Mouse (Mus musculus) liver, postnatal 0 days (tissue): Measurements from ENCODE around the gene Plekhg2. TPM values are rescaled to one million over a fixed set of nuclear protein-coding genes. Genes with fewer than 3 reads are reported as not detected.

ENCODE experiments used
- ATAC-seq: fragments of 200-750 bp; cut with Nextera tagmentation; 2 replicates; pipeline ENCODE4 v1.8.0; 2017; ENCODE audit warnings: mild to moderate bottlenecking, moderate library complexity
- DNase-seq: peaks from one replicate; pipeline ENCODE4 v3.0.0-alpha.2; 2016
- H3K27ac ChIP-seq: fragments of 300-500 bp; sonication (generic); 2 replicates; pipeline ENCODE4 v1.5.1; 2014; ENCODE audit warnings: antibody characterized with exemption, moderate library complexity, mild to moderate bottlenecking, low read depth
- H3K27me3 ChIP-seq: fragments of 300-500 bp; sonication (generic); 2 replicates; pipeline ENCODE4 v1.6.1; 2014; ENCODE audit warnings: low read length, control low read depth, mixed read lengths; ENCODE audit not compliant: insufficient read depth
- H3K36me3 ChIP-seq: fragments of 300-500 bp; sonication (generic); replicated peaks from 2 replicates; pipeline ENCODE4 v1.6.1; 2014; ENCODE audit warnings: mild to moderate bottlenecking, control low read depth, low read length, moderate library complexity, mixed read lengths; ENCODE audit not compliant: insufficient read depth
- H3K4me1 ChIP-seq: fragments of 300-500 bp; sonication (generic); 2 replicates; pipeline ENCODE4 v1.6.1; 2014; ENCODE audit warnings: antibody characterized with exemption, mild to moderate bottlenecking, control low read depth; ENCODE audit not compliant: insufficient read depth
- H3K4me2 ChIP-seq: fragments of 300-500 bp; sonication (generic); 2 replicates; pipeline ENCODE4 v1.6.1; 2014; ENCODE audit warnings: low read depth, mild to moderate bottlenecking, low read length, moderate library complexity, mixed read lengths
- H3K4me3 ChIP-seq: fragments of 300-500 bp; sonication (generic); 2 replicates; pipeline ENCODE4 v1.5.1; 2014; ENCODE audit warnings: low read depth, low read length
- H3K9ac ChIP-seq: fragments of 300-500 bp; sonication (generic); replicated peaks from 2 replicates; pipeline ENCODE4 v1.6.1; 2014; ENCODE audit warnings: mild to moderate bottlenecking, moderate library complexity
- H3K9me3 ChIP-seq: fragments of 300-500 bp; sonication (generic); 2 replicates; pipeline ENCODE4 v1.6.1; 2016; ENCODE audit warnings: mild to moderate bottlenecking, control low read depth, low read length, mixed read lengths
- CTCF ChIP-seq: sonication (generic); IDR thresholded peaks from 2 replicates; pipeline ENCODE4 v1.5.1; 2016; ENCODE audit warnings: antibody characterized with exemption, low read depth
- EP300 ChIP-seq: IDR thresholded peaks from 2 replicates; pipeline ENCODE4 v1.6.1; 2016; ENCODE audit warnings: antibody characterized with exemption, low read depth, mild to moderate bottlenecking
- WGBS: fragments of 180-500 bp; shearing (Covaris S2); extraction: QIAGEN DNeasy Blood & Tissue Kit; methylation state at CpG from one replicate; pipeline ENCODE4 v1.1.7; 2014; ENCODE audit not compliant: insufficient replicate concordance; 5-methylcytosine and 5-hydroxymethylcytosine counted together
- polyA plus RNA-seq: library from polyadenylated mRNA; unstranded; fragments of >200 nt; fragmentation: Nextera tagmentation; extraction: Ambion mirVana; gene quantifications from 2 replicates; pipeline ENCODE4 v1.2.1, GENCODE M21; 2015

Gene Plekhg2
- polyA plus RNA-seq, 1 experiment from 2014 or later, result 3.9 TPM

DNA sequence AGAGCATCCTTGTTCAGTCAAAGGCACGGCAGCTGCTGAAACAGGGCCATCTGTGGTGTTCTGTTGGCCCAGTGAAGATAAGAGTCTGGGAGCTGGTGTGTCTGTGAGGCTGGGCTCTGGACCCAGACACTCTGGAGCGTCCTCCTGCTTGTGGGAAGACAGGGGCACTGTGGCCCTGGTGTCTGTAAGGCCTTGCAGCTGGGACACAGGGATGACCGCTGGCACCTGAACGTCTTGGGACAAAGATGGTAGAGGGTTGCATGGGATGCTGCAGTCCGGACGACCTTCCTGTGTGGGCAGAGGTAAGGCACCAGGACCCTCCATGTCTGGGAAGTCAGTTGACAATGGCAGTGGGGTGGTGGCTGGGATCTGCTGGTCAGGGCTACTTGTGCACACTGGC is 12.1 kb downstream of the Plekhg2 start:
- no peaks in the 10 kb centered on the region for H3K9me3 ChIP-seq
- H3K4me1 ChIP-seq, result peaks cover 19% of the 10 kb centered on the region
- no peak for ATAC-seq
- DNase-seq, result no peak
- no peak overlapping the region for H3K4me2 ChIP-seq
- 77% methylated on average over 6 of the region's 6 CpGs for WGBS
- TF ChIP-seq CTCF (no peak), EP300 (no peak)
- no peak overlapping the region for H3K9ac ChIP-seq
- no peak overlapping the region for H3K4me3 ChIP-seq
- H3K27me3 ChIP-seq, result no peaks in the 10 kb centered on the region
- H3K36me3 ChIP-seq, result peaks cover 14% of the 10 kb centered on the region
- no peak overlapping the region for H3K27ac ChIP-seq

DNA sequence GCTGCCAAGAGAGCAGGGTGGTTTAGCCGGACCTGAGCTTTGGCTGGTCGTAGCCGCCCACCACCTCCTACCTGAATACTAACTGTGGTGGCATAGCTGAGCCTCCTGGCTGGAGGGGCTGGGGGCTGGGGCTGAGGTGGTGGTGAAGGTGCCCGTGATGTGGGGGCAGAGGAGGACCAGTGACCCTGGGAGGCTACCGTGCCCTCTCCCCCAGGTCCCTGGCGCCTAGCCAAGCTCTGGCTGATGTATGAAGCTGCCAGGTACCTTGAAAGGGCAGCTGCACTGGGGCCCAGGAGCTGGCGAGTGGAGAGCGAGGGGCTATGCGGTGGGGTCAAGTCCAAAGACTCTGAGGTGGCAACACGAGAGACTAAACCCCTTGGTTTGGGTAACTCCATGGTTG is 12.5 kb downstream of the Plekhg2 start:
- Histone ChIP-seq H3K27ac (no peak overlapping the region), H3K4me1 (peaks cover 19% of the 10 kb centered on the region), H3K4me3 (no peak overlapping the region), H3K9me3 (no peaks in the 10 kb centered on the region), H3K27me3 (no peaks in the 10 kb centered on the region), H3K36me3 (peaks cover 14% of the 10 kb centered on the region), H3K4me2 (no peak overlapping the region), H3K9ac (no peak overlapping the region)
- 80% methylated on average over 9 of the region's 10 CpGs for WGBS
- ATAC-seq, result no peak
- DNase-seq, result no peak
- TF ChIP-seq EP300 (no peak), CTCF (no peak)

DNA sequence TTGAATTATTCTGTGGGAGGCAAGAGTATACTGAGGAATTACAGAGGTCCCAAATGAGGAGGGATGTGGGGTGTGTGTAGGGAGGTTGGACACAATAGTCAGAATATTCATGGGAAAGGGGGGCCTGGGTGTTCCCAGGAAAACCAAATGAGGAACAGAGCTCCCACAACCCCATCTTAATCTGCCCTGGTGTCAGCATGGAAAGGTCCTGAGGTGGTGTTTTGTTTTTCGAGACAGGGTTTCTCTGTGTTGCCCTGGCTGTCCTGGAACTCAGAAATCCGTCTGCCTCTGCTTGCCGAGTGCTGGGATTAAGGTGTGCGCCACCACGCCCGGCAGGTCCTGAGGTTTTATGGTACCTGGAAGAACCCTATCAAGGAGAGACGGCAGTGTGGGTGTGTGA is 14.0 kb downstream of the Plekhg2 start:
- no peak overlapping the region for H3K4me3 ChIP-seq
- TF ChIP-seq CTCF, result no peak
- TF ChIP-seq EP300, result no peak
- WGBS, result 67% methylated on average over 7 of the region's 7 CpGs
- ATAC-seq (no peak), DNase-seq (no peak)
- H3K9me3 ChIP-seq, result no peaks in the 10 kb centered on the region
- peak overlapping the region; percentile 78 for H3K27ac ChIP-seq
- peaks cover 24% of the 10 kb centered on the region for H3K36me3 ChIP-seq
- no peak overlapping the region for H3K4me2 ChIP-seq
- no peaks in the 10 kb centered on the region for H3K27me3 ChIP-seq
- H3K9ac ChIP-seq, result no peak overlapping the region
- H3K4me1 ChIP-seq, result peaks cover 19% of the 10 kb centered on the region

DNA sequence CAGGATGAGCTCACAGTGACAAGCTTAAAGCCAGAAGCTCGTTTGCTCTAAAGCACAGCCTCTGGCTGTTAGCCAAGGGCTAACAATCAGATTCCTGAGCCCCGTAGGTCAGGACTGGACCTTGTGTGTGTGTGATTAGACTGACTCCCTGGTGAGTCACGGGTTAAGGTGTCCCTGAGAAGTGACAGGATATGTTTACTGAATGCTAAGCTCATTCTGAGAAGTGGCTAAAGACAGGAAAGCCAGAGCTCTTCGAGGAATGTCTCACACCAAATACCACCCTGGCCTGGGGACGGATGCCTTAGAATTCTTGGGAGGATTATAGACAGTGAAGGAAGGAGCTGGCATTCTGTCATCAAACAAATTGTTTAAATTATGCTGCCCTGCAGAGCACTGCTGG is 14.4 kb downstream of the Plekhg2 start:
- TF ChIP-seq CTCF, result no peak
- no peak; the same call in 1 of the 2 replicates for TF ChIP-seq EP300
- Histone ChIP-seq H3K9ac (0 out of 2 replicates have a peak overlapping the region, but pooled peaks have one; percentile 21), H3K9me3 (no peaks in the 10 kb centered on the region), H3K4me2 (peak overlapping the region; percentile 16; the same call in 1 of the 2 replicates), H3K27ac (peak overlapping the region; percentile 78), H3K4me3 (no peak overlapping the region), H3K36me3 (peaks cover 28% of the 10 kb centered on the region), H3K4me1 (peaks cover 19% of the 10 kb centered on the region), H3K27me3 (no peaks in the 10 kb centered on the region)
- WGBS, result 16% methylated on average over 5 of the region's 5 CpGs
- DNase-seq (no peak), ATAC-seq (peak; percentile 78)

DNA sequence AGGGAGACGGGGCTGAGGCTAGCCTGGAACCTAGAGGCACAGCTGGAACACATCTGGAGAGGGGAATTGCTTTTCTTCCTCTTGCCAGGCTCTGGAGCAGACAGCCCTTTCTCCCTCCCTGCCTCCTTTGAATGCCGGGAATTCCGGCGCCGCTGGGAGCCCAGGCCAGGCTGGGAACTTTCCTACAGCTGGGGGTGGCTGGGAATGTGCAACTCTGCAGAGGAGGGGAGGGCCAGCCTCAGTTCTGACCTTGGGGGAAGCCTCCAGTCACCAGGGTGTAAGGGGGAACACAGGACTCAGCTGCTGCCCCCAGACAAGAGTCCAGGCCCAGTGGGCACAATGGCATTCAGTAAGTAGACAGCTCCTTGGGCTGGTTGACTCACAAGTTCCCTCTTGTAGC is 15.4 kb downstream of the Plekhg2 start:
- H3K36me3 ChIP-seq, result peaks cover 29% of the 10 kb centered on the region
- H3K4me1 ChIP-seq, result peaks cover 19% of the 10 kb centered on the region
- ATAC-seq, result no peak
- H3K4me3 ChIP-seq, result no peak overlapping the region
- H3K27ac ChIP-seq, result peak overlapping the region; percentile 78
- WGBS, result 39% methylated on average over 5 of the region's 5 CpGs
- TF ChIP-seq EP300 (no peak), CTCF (no peak)
- no peaks in the 10 kb centered on the region for H3K9me3 ChIP-seq
- no peaks in the 10 kb centered on the region for H3K27me3 ChIP-seq
- no peak overlapping the region; the same call in 1 of the 2 replicates for H3K9ac ChIP-seq
- H3K4me2 ChIP-seq, result no peak overlapping the region
- no peak for DNase-seq

DNA sequence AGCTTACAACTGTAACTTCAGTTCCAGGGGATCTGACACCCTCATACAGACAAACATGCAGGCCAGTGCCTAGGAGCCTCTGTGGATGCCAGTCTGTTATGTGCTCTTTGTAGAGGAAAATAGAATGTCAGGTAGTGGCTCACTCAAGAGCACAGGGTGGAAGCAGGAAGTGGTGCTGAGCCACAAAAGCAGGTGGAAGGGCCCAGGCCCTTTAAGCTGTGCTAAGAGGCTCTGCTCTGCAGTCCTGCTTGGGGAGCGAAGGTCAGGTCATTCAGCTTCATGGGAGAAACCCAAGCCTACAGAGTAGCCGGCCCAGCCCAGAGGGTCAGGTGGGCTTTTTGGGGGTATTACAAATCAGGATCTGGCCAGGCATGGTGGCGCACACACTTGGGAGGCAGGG is 17.2 kb downstream of the Plekhg2 start:
- WGBS, result 80% methylated on average over 3 of the region's 3 CpGs
- H3K4me1 ChIP-seq, result peaks cover 23% of the 10 kb centered on the region
- peaks cover 28% of the 10 kb centered on the region for H3K36me3 ChIP-seq
- ATAC-seq (no peak), DNase-seq (no peak)
- H3K9me3 ChIP-seq, result no peaks in the 10 kb centered on the region
- H3K27ac ChIP-seq, result no peak overlapping the region
- no peak overlapping the region for H3K4me2 ChIP-seq
- no peaks in the 10 kb centered on the region for H3K27me3 ChIP-seq
- no peak overlapping the region for H3K9ac ChIP-seq
- TF ChIP-seq CTCF, result no peak
- no peak for TF ChIP-seq EP300
- no peak overlapping the region for H3K4me3 ChIP-seq

DNA sequence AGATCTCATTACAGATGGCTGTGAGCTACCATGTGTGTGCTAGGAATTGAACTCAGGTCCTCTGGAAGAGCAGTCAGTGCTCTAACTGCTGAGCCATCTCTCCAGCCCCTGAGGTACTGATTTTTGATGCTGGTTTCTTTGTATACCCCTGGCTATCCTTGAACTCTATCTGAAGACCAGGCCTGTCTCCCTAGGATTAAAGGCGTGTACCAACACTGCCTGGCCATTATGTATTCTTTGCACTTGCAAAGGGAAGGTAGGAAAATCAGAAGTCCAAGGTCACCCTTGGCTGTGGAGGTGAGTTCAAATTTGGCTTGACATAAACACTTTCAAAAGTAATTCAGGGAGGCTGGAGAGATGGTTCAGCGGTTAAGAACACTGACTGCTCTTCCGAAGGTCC is 17.8 kb downstream of the Plekhg2 start:
- Histone ChIP-seq H3K36me3 (peaks cover 23% of the 10 kb centered on the region), H3K9ac (no peak overlapping the region), H3K9me3 (no peaks in the 10 kb centered on the region), H3K4me2 (no peak overlapping the region), H3K4me3 (no peak overlapping the region), H3K27me3 (no peaks in the 10 kb centered on the region), H3K4me1 (peaks cover 29% of the 10 kb centered on the region), H3K27ac (no peak overlapping the region)
- 90% methylated on average over 3 of the region's 3 CpGs for WGBS
- no peak for ATAC-seq
- TF ChIP-seq EP300 (no peak), CTCF (no peak)
- DNase-seq, result no peak
